Mouse (Mus musculus): Measurements from ENCODE around the gene Lrguk. TPM values are rescaled to one million over a fixed set of nuclear protein-coding genes. Genes with fewer than 3 reads are reported as not detected.

The Lrguk gene
- total RNA-seq (2023; ENCODE audit: inconsistent age), result not detected in 4 replicates

DNA sequence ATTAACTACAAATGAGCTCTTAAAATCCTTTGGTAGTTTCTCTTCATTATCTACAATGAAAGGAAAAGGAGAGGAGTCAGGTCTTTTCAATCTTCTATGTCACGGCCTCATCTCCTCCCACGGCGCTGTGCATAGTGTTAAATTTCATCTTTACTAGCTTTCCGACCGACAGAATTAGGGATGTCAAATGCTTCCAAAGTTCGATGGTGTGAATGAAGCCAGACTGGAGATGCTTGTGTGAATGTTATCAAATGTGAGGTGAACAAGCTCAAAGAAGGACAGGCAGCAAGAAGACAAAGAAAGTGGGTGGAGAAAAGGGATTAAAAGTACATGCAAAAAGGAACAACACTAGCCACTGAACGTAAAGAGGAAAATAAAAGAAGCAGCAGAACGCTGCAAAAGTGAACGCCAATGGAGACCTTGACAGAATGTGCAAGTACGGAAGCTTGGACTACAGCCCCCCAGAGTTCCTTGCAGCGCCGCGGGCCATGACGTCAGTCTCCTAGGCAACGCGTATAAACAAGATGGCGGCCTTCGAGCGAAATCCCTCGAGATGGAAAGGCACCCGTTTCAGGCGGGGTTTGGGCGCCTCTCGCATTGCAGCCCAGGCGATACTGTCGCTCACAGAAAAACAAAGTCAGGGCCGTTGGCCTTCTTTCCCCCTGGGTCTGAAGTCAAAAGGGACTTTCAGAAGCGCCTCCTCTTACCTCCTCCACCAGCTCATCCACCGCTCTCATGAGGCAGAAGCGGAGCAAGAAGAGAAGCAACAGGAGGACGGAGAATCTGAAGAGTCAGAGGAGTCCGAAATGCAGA is at the start of gene Lrguk:
Gene Lrguk, plus strand, starts transcription at position 516 of the 813 bp plus-strand sequence.

DNA sequence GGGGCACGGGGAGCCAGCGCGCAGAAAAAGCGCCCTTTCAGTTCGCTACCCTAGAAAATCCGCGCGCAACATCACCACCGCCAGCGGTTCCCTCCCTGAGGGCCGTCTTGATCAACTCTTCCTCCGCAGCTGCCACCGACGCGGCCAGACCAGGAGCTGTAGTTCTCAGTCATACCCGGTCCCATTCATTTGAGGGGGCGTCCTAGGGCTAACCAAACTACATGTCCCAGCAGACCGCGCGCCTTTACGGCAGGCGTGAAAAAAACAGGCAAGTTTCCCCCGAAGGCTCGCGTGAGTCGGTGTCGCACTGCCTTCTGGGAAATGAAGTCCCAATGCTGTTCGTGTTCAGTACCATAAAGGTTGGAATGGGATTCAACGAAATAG is 147.6 kb downstream of the Lrguk start, which contains the start of gene Slc35b4:
Gene Slc35b4, minus strand, starts transcription at position 248 of the 384 bp plus-strand sequence.

Other genes with a start within 250 kb of the Lrguk start
- gene Slc35b4, start 147.7 kb downstream of the Lrguk start, total RNA-seq (2023; ENCODE audit: inconsistent age), result 24.5 to 27.2 TPM (median 26.0 TPM) in 4 replicates